ENCODE assay signal across 20 mouse cellular contexts in the genomic region with DNA sequence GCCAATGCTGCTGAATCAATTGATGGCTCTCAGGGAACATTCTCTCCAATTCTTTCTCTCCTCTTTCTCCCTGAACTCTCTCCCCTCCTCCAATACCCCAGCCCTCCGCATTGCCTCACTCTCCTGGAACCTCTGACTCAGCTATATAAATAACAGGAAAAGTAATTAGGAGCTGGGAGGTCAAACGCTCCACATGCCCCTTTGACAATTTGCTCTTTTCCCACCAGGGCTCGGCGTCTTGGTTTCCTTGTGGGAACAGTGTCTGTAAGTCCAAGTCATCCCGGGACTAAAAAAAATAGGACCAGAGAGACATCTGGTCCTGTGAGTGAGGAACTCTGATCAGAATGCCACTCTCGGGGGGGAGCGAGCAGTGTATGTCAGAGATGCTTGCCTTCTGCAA.
A peak's percentile ranks its signal among the peaks of the same experiment; 100 is the strongest.
DNase-seq lines count a peak whose midpoint lies in the region; ATAC-seq lines count a peak whose summit lies in the region.
"Had no signal": no experiment of that assay in that cellular context is flagged by ENCODE, and none has a peak within 500 bp of the region (broad histone marks: within the 10 kb centered on the region; RNA-seq: fewer than 3 reads in every experiment).

No protein-coding gene starts in this region.

- no peaks in the 10 kb centered on the region for H3K9me3 ChIP-seq in heart, embryonic 12.5 days (replicated peaks)
- no peaks in the 10 kb centered on the region for H3K9me3 ChIP-seq in midbrain, embryonic 14.5 days (ENCODE audit: control insufficient read depth, low read length)
- H3K9me3 ChIP-seq: embryonic facial prominence, embryonic 15.5 days; midbrain, embryonic 10.5 days had no signal

- H3K27me3 ChIP-seq in heart, embryonic 12.5 days (replicated peaks): no peaks in the 10 kb centered on the region
- no peaks in the 10 kb centered on the region for H3K27me3 ChIP-seq in midbrain, embryonic 14.5 days (ENCODE audit: control insufficient read depth, insufficient read depth, low read length)
- H3K27me3 ChIP-seq: embryonic facial prominence, embryonic 15.5 days had no signal

- H3K4me2 ChIP-seq in heart, embryonic 12.5 days: no peak overlapping the region
- H3K4me2 ChIP-seq in midbrain, embryonic 14.5 days (ENCODE audit: low read length): no peak overlapping the region
- H3K4me2 ChIP-seq: embryonic facial prominence, embryonic 15.5 days had no signal

- H3K4me3 ChIP-seq in heart, embryonic 12.5 days: no peak overlapping the region
- H3K4me3 ChIP-seq in midbrain, embryonic 14.5 days (replicated peaks; ENCODE audit: low read depth, low read length): no peak overlapping the region
- H3K4me3 ChIP-seq: embryonic facial prominence, embryonic 15.5 days; midbrain, embryonic 10.5 days had no signal

- no peak for ATAC-seq in heart, embryonic 12.5 days (ENCODE audit: insufficient number of reproducible peaks, low FRiP score)
- no peak for ATAC-seq in midbrain, embryonic 14.5 days (ENCODE audit: low FRiP score, low TSS enrichment)
- ATAC-seq: forebrain, embryonic 14.5 days; hindbrain, embryonic 16.5 days; midbrain, embryonic 16.5 days had no signal

- no peak overlapping the region for H3K9ac ChIP-seq in heart, embryonic 12.5 days
- H3K9ac ChIP-seq in midbrain, embryonic 14.5 days (replicated peaks; ENCODE audit: low read length): no peak overlapping the region
- H3K9ac ChIP-seq: embryonic facial prominence, embryonic 15.5 days had no signal

- WGBS in heart, embryonic 12.5 days: 22% methylated on average over 7 of the region's 7 CpGs
- WGBS in midbrain, embryonic 14.5 days: 83% methylated on average over 7 of the region's 7 CpGs

- peaks cover 9% of the 10 kb centered on the region; the same call in 1 of the 2 replicates for H3K4me1 ChIP-seq in heart, embryonic 12.5 days (replicated peaks)
- H3K4me1 ChIP-seq in midbrain, embryonic 14.5 days (ENCODE audit: control insufficient read depth, insufficient read depth, low read length): no peaks in the 10 kb centered on the region
- H3K4me1 ChIP-seq: embryonic facial prominence, embryonic 15.5 days; midbrain, embryonic 10.5 days had no signal

- DNase-seq in heart, adult 9 months (ENCODE audit: low spot score in 2 of 2): peak; percentile 16 to 33
- peak; percentile 2 for DNase-seq in NIH3T3 (ENCODE audit: low read depth)
- DNase-seq in embryo, embryonic 11.5 days (ENCODE audit: low read depth, low spot score): peak; percentile 7
- peak; percentile 54 for DNase-seq in mesoderm, embryonic 11.5 days (ENCODE audit: low read depth, low spot score)
- no peak for DNase-seq in thymus, postnatal 14 days
- no peak for DNase-seq in midbrain, embryonic 14.5 days
- no peak for DNase-seq in kidney, postnatal 36 days
- DNase-seq: adrenal gland, postnatal 25 days; cerebellum, adult 18-20 months; cerebellum, postnatal 10 days; gastrocnemius, postnatal 14 days; heart, postnatal 14 days; kidney, adult 18-20 months; liver had no signal

- no peaks in the 10 kb centered on the region for H3K36me3 ChIP-seq in heart, embryonic 12.5 days
- no peaks in the 10 kb centered on the region for H3K36me3 ChIP-seq in midbrain, embryonic 14.5 days (ENCODE audit: control insufficient read depth, insufficient read depth, low read length)
- H3K36me3 ChIP-seq: embryonic facial prominence, embryonic 15.5 days; midbrain, embryonic 10.5 days had no signal

- no peak overlapping the region for H3K27ac ChIP-seq in heart, embryonic 12.5 days (ENCODE audit: poor library complexity, severe bottlenecking)
- no peak overlapping the region for H3K27ac ChIP-seq in midbrain, embryonic 14.5 days (replicated peaks; ENCODE audit: low read depth, low read length)
- H3K27ac ChIP-seq: embryonic facial prominence, embryonic 15.5 days; midbrain, embryonic 10.5 days had no signal

Comparison
In these comparisons a context has a peak if more than half of its experiments do, and no peak if none do; other contexts are left out.
1. DNase-seq: peak in heart, adult 9 months (2 of 2), NIH3T3 (single experiment), embryo, embryonic 11.5 days (single experiment) and mesoderm, embryonic 11.5 days (single experiment); none in thymus, postnatal 14 days (single experiment), midbrain, embryonic 14.5 days (single experiment) and kidney, postnatal 36 days (0 of 2).